Comparison of ENCODE assay signal across 10 mouse cellular contexts in genomic region chr1:59795336-59795735, GRCm38 (mm10). TPM values are rescaled to one million over a fixed set of nuclear protein-coding genes. Genes with fewer than 3 reads are reported as not detected.
DNase-seq lines count a peak whose midpoint lies in the region; ATAC-seq and TF ChIP-seq lines count a peak whose summit lies in the region.
"Had no signal": no experiment of that assay in that cellular context is flagged by ENCODE, and none has a peak within 500 bp of the region (broad histone marks: within the 10 kb centered on the region; RNA-seq: fewer than 3 reads in every experiment).

No protein-coding gene starts in this region.

- H3K27ac ChIP-seq in forebrain, embryonic 13.5 days = no peak overlapping the region
- no peak overlapping the region for H3K27ac ChIP-seq in forebrain, embryonic 12.5 days
- no peak overlapping the region for H3K27ac ChIP-seq in MEL (ENCODE audit: control insufficient read depth, low read depth, low read length)
- no peak overlapping the region for H3K27ac ChIP-seq in hindbrain, embryonic 16.5 days (ENCODE audit: low read depth, low read length)
- H3K27ac ChIP-seq: embryonic facial prominence, embryonic 13.5 days; midbrain, embryonic 12.5 days had no signal

- TF ChIP-seq EP300 in MEL (IDR thresholded peaks at IDR 0.05; ENCODE audit: low read depth in 1 of 2, low read length in 2 of 2) = no peak

- H3K79me2 ChIP-seq in MEL (ENCODE audit: control insufficient read depth, insufficient read depth, low read length, poor library complexity) = no peaks in the 10 kb centered on the region; the same call in 1 of the 2 replicates

- ATAC-seq in forebrain, embryonic 13.5 days = peak; percentile 67; the same call in 1 of the 2 replicates
- no peak for ATAC-seq in forebrain, embryonic 12.5 days (ENCODE audit: low FRiP score)
- ATAC-seq in granulocyte monocyte progenitor cell, adult 5-6 weeks (replicated peaks; ENCODE audit: poor library complexity, severe bottlenecking) = no peak
- ATAC-seq in hindbrain, embryonic 16.5 days = no peak

- H3K4me1 ChIP-seq in forebrain, embryonic 13.5 days = peaks cover 11% of the 10 kb centered on the region; the same call in 1 of the 2 replicates
- H3K4me1 ChIP-seq in forebrain, embryonic 12.5 days = no peaks in the 10 kb centered on the region
- H3K4me1 ChIP-seq in MEL (ENCODE audit: control insufficient read depth in 1 of 2, insufficient read depth in 2 of 2, low read length in 2 of 2) = peaks cover 0 to 6% of the 10 kb centered on the region in 2 experiments; a peak in 2 of 4 replicates
- H3K4me1 ChIP-seq in hindbrain, embryonic 16.5 days (ENCODE audit: control insufficient read depth, insufficient read depth, low read depth, low read length) = no peaks in the 10 kb centered on the region; the same call in 1 of the 2 replicates
- H3K4me1 ChIP-seq: midbrain, embryonic 12.5 days had no signal

- H3K27me3 ChIP-seq in forebrain, embryonic 13.5 days = no peaks in the 10 kb centered on the region
- no peaks in the 10 kb centered on the region for H3K27me3 ChIP-seq in forebrain, embryonic 12.5 days
- H3K27me3 ChIP-seq in MEL (ENCODE audit: control insufficient read depth in 1 of 2, insufficient read depth in 2 of 2, low read length in 2 of 2) = no peaks in the 10 kb centered on the region
- no peaks in the 10 kb centered on the region for H3K27me3 ChIP-seq in hindbrain, embryonic 16.5 days (replicated peaks; ENCODE audit: control insufficient read depth, insufficient read depth, low read length)
- H3K27me3 ChIP-seq: embryonic facial prominence, embryonic 13.5 days; midbrain, embryonic 12.5 days had no signal

- H3K4me2 ChIP-seq in forebrain, embryonic 13.5 days = no peak overlapping the region
- H3K4me2 ChIP-seq in forebrain, embryonic 12.5 days = no peak overlapping the region
- H3K4me2 ChIP-seq in hindbrain, embryonic 16.5 days (ENCODE audit: low read length) = no peak overlapping the region
- H3K4me2 ChIP-seq: embryonic facial prominence, embryonic 13.5 days; midbrain, embryonic 12.5 days had no signal

- WGBS in forebrain, embryonic 13.5 days = 3% methylated on average over 1 of the region's 1 CpGs
- WGBS in forebrain, embryonic 12.5 days = 13% methylated on average over 1 of the region's 1 CpGs
- 18% methylated on average over 1 of the region's 1 CpGs for WGBS in hindbrain, embryonic 16.5 days

- H3K36me3 ChIP-seq in forebrain, embryonic 13.5 days (ENCODE audit: poor library complexity, severe bottlenecking) = no peaks in the 10 kb centered on the region
- no peaks in the 10 kb centered on the region for H3K36me3 ChIP-seq in forebrain, embryonic 12.5 days (replicated peaks)
- peaks cover 0 to 4% of the 10 kb centered on the region in 2 experiments; a peak in 2 of 4 replicates for H3K36me3 ChIP-seq in MEL (ENCODE audit: control insufficient read depth in 1 of 2, insufficient read depth in 2 of 2, low read length in 2 of 2)
- no peaks in the 10 kb centered on the region for H3K36me3 ChIP-seq in hindbrain, embryonic 16.5 days (ENCODE audit: control insufficient read depth, insufficient read depth, low read length)
- H3K36me3 ChIP-seq: embryonic facial prominence, embryonic 13.5 days; midbrain, embryonic 12.5 days had no signal

- H3K9me3 ChIP-seq in forebrain, embryonic 13.5 days (replicated peaks) = no peaks in the 10 kb centered on the region
- no peaks in the 10 kb centered on the region for H3K9me3 ChIP-seq in forebrain, embryonic 12.5 days
- H3K9me3 ChIP-seq in MEL (replicated peaks; ENCODE audit: insufficient read depth, low read length) = no peaks in the 10 kb centered on the region
- H3K9me3 ChIP-seq in hindbrain, embryonic 16.5 days (ENCODE audit: control insufficient read depth, low read length) = no peaks in the 10 kb centered on the region
- H3K9me3 ChIP-seq: embryonic facial prominence, embryonic 13.5 days; midbrain, embryonic 12.5 days had no signal

- no peak for TF ChIP-seq RAD21 in MEL (IDR thresholded peaks at IDR 0.05; ENCODE audit: low read depth, low read length)

- no peak overlapping the region for H3K9ac ChIP-seq in forebrain, embryonic 13.5 days
- no peak overlapping the region for H3K9ac ChIP-seq in forebrain, embryonic 12.5 days
- H3K9ac ChIP-seq in MEL (ENCODE audit: control insufficient read depth, low read depth, low read length, poor library complexity, severe bottlenecking) = no peak overlapping the region
- no peak overlapping the region for H3K9ac ChIP-seq in hindbrain, embryonic 16.5 days (ENCODE audit: low read depth, low read length)
- H3K9ac ChIP-seq: embryonic facial prominence, embryonic 13.5 days; midbrain, embryonic 12.5 days had no signal

- H3K4me3 ChIP-seq in forebrain, embryonic 13.5 days = no peak overlapping the region
- H3K4me3 ChIP-seq in forebrain, embryonic 12.5 days (replicated peaks) = no peak overlapping the region
- H3K4me3 ChIP-seq in MEL (ENCODE audit: control insufficient read depth in 1 of 2, insufficient read depth in 1 of 2, low read depth in 2 of 2, low read length in 2 of 2) = no peak overlapping the region
- no peak overlapping the region for H3K4me3 ChIP-seq in hindbrain, embryonic 16.5 days (ENCODE audit: low read length)
- H3K4me3 ChIP-seq: embryonic facial prominence, embryonic 13.5 days; midbrain, embryonic 12.5 days had no signal

- TF ChIP-seq POLR2A in MEL (IDR thresholded peaks at IDR 0.05; ENCODE audit: control insufficient read depth in 1 of 2, insufficient read depth in 1 of 2, low read depth in 1 of 2, low read length in 2 of 2, poor library complexity in 1 of 2) = no peak

- TF ChIP-seq CTCF in MEL (IDR thresholded peaks at IDR 0.05 in 2 of 3, conservative IDR thresholded peaks at IDR 0.05 in 1 of 3; ENCODE audit: control insufficient read depth in 1 of 3, insufficient read depth in 1 of 3, low read depth in 2 of 3, low read length in 3 of 3, poor library complexity in 1 of 3, severe bottlenecking in 1 of 3) = no peak

- peak; percentile 44 for DNase-seq in MEL (ENCODE audit: low read depth, low spot score)
- DNase-seq in gastrocnemius, postnatal 10 days = peak; percentile 12
- peak; percentile 24 to 49 for DNase-seq in layer of hippocampus, postnatal 10 days (ENCODE audit: low spot score in 2 of 2)
- no peak for DNase-seq in urinary bladder, adult 2 months (ENCODE audit: low spot score)

TF ChIP-seq in MEL, 35 proteins besides CTCF, POLR2A, EP300 and RAD21:
- no peak for TF ChIP-seq ZC3H11A (IDR thresholded peaks at IDR 0.05; ENCODE audit: low read depth, low read length)
- TF ChIP-seq ETS1 (IDR thresholded peaks at IDR 0.05; ENCODE audit: low read depth, low read length) = no peak
- TF ChIP-seq UBTF (IDR thresholded peaks at IDR 0.05; ENCODE audit: borderline replicate concordance, insufficient read depth, low read depth, low read length) = no peak
- no peak for TF ChIP-seq CHD2 (IDR thresholded peaks at IDR 0.05; ENCODE audit: low read length)
- TF ChIP-seq POLR2AphosphoS5 (IDR thresholded peaks at IDR 0.05; ENCODE audit: borderline replicate concordance, low read depth, low read length) = no peak
- TF ChIP-seq USF2 (IDR thresholded peaks at IDR 0.05; ENCODE audit: borderline replicate concordance in 1 of 2, insufficient read depth in 1 of 2, low read depth in 1 of 2, low read length in 2 of 2) = no peak
- no peak for TF ChIP-seq MEF2A (IDR thresholded peaks at IDR 0.05; ENCODE audit: extremely low read depth, insufficient replicate concordance, low read depth, low read length, poor library complexity, severe bottlenecking)
- no peak for TF ChIP-seq ZKSCAN1 (IDR thresholded peaks at IDR 0.05; ENCODE audit: low read depth, low read length)
- no peak for TF ChIP-seq RCOR1 (IDR thresholded peaks at IDR 0.05; ENCODE audit: low read depth, low read length)
- TF ChIP-seq HCFC1 (IDR thresholded peaks at IDR 0.05; ENCODE audit: low read depth, low read length) = no peak
- TF ChIP-seq ZNF384 (IDR thresholded peaks at IDR 0.05; ENCODE audit: low read depth, low read length) = no peak

RNA-seq across cellular contexts. Expression of gene Bmpr2, which starts 32.1 kb away (rescaled TPM):
- polyA plus RNA-seq in forebrain, embryonic 13.5 days (2015; fragmentation: Nextera tagmentation; extraction: Ambion mirVana) = 12.4 and 12.6 TPM in 2 replicates
- polyA plus RNA-seq in forebrain, embryonic 12.5 days (2016; fragmentation: Nextera tagmentation; extraction: Ambion mirVana) = 12.5 and 13.0 TPM in 2 replicates
- total RNA-seq in MEL (2012; rRNA removed) = 2.3 and 2.6 TPM in 2 replicates
- polyA plus RNA-seq in MEL (2012; ENCODE audit: insufficient read depth in 1 of 2, insufficient read length in 2 of 2, low read depth in 1 of 2, low replicate concordance in 2 of 2, missing spikeins in 1 of 2) = 10 to 100 TPM in 1 of 2 experiments, 1 to 10 TPM in 1; 3.1 to 18.6 TPM
- total RNA-seq in gastrocnemius, postnatal 10 days (2021) = 10 to 100 TPM; 36.4 to 41.5 TPM
- total RNA-seq in layer of hippocampus, postnatal 10 days (2021) = 100 to 1,000 TPM in 1 of 2 experiments, 10 to 100 TPM in 1; 99.0 to 103 TPM
- total RNA-seq in granulocyte monocyte progenitor cell, adult 5-6 weeks (2014; fragmentation: Nextera tagmentation) = 12.5 and 14.5 TPM in 2 replicates
- total RNA-seq in granulocyte monocyte progenitor cell, adult 5-6 weeks (2017) = 5.7 and 11.8 TPM in 2 replicates
- polyA plus RNA-seq in hindbrain, embryonic 16.5 days (2015; fragmentation: Nextera tagmentation; extraction: Ambion mirVana) = 9.6 and 10.1 TPM in 2 replicates
- polyA plus RNA-seq in urinary bladder, adult 2 months (2012; rRNA removed) = 15.4 and 20.7 TPM in 2 replicates
